Mouse (Mus musculus) induced T-regulatory cell, adult 2 months (primary cell): ENCODE measurements around the gene Grin2a.
"Not testable (repeated sequence)": the region's sequence is repeated elsewhere in the genome, so short reads cannot be mapped to it uniquely, and the experiment has no call there.

Source experiments
- DNase-seq: peaks from one replicate; pipeline ENCODE4 v3.0.0-alpha.2; 2012; ENCODE audit warnings: low read depth

Gene Grin2a

GRCm38 (mm10) chr16:9625652-9626444 is 369.5 kb downstream of the Grin2a start:
- no peak for DNase-seq

GRCm38 (mm10) chr16:9624346-9624745 is 371.0 kb downstream of the Grin2a start:
- no peak for DNase-seq

DNA sequence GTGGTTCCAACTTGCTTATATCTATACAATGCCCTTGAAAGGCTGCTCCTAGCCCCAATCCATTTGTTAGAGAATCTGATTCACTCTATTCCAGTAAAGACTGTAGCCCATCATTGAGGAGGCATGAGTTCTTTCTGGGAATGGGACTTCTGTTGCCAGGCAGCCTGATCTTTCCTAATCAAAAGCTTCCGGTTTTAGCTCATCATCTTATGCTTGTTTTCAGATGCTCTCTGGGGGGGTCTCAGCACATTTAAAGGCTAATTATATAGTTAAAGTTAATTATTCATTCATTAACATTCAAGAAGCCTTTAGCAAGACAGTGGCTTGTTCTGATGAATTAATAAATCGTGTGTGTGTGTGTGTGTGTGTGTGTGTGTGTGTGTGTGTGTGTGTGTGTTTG is 377.2 kb downstream of the Grin2a start:
- no peak for DNase-seq

DNA sequence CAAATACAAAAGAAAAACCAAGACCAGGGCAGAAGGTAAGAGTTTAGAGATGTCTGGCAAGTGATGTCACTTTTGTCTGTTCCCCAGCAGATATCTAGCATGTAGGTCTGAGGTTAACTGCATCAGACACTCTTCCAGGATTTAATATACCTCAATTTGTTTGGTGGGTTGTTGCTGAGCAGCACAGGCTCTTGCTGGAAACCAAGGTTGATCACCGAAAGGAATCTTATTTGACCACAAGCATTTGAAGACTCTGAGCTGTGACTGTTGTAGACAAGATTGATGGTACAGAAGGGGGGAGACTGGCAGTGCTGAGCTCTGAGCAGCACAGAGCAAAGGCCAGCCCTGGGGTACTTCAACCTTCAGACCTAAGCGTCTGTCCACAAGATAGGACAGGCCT is 378.1 kb downstream of the Grin2a start:
- DNase-seq = no peak

DNA sequence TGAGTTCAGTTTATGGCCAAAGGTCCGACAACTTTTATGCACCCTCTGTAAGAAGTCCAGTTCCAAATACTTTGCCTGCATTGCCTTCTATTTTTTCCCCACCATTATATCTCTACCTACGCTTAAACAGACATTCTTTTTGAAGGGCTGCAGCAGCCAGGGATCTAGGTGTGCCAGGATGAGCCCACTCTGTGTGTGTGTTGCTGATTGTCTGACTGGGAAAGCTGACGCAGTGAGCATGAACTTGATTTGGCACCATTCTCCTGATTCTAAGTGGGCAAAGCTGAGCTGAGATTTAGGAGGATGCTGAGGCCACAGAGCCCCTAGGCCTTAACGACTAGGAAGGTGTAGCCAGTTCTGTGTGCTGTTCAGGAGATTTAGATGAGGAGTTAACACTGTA is 378.6 kb downstream of the Grin2a start:
- DNase-seq = no peak

DNA sequence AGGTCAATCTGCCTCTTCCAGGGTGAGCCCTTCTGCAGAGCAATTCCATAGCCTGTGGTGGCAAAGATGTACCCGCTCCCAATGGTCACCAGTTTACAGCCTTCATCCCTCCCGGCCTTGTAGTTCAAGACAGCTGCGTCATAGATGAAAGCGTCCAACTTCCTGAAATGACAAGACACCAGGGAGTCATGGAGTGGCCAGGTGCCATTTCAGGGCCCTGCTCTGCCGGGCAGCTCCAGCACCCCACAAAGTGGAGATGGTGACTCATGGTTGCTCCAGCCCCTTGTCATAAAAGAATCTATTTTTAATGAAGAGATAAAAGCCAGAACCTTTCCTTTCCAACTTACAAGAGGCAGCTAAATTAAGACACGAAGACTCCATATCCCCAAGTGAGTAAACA is 382.8 kb downstream of the Grin2a start:
- not testable (repeated sequence) for DNase-seq

DNA sequence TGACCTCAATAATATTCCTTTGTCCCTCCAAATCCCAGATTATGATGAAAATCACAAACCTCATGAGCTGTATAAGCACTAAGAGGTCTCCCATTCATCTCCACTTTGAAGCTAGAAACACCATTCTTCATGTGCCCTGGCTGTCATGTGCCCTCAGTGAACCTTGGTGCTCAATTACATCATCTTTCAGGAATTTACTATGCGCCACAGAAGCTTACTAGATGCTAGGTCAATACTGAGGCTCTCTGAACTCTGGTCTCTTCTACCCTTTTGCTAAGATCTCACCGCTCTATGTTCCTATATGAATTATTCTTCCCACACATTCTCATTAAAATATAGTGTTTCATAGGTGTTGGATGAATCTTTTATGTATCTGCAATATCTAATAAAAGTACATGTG is 387.9 kb downstream of the Grin2a start:
- DNase-seq = no peak

DNA sequence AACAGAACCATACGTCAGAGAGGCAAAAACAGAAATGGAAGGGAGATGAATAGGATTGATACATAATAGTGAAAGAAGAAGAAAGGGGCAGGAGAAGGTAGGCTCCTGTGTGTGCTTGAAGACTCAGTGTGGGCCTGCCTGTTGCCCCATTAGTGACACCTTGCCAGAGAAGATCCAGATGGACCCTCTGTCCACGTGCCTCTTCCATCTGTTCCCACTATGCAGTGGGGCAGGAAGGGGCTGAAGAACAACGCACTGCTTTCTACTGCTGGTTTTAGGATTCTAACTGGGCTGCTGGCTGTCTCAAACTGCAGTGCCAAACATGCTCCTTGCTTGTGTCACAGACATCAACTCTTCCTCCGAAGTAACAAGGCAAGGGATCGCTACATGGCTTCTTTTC is 391.4 kb downstream of the Grin2a start:
- no peak for DNase-seq

GRCm38 (mm10) chr16:9602579-9602978 is 392.8 kb downstream of the Grin2a start:
- no peak for DNase-seq

DNA sequence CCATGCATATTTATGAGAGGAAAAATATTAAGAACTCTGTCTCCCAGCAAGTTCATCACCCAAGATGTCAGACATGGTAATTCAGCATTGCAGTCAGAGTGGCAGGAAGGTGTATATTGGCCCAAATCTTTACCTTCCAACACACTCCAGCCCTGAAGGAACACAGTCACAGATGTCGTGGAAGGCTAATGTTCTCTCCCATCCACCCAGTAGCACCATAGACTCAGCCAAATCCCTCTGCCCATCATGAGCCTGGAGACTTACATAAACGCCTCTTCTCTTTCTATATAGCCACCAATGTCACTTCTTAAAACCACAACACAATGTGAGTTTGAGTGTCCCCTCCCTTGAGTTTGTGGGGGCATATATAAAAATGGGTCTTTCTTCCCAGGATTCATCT is 406.2 kb downstream of the Grin2a start:
- no peak for DNase-seq

GRCm38 (mm10) chr16:9588431-9588830 is 406.9 kb downstream of the Grin2a start:
- no peak for DNase-seq

DNA sequence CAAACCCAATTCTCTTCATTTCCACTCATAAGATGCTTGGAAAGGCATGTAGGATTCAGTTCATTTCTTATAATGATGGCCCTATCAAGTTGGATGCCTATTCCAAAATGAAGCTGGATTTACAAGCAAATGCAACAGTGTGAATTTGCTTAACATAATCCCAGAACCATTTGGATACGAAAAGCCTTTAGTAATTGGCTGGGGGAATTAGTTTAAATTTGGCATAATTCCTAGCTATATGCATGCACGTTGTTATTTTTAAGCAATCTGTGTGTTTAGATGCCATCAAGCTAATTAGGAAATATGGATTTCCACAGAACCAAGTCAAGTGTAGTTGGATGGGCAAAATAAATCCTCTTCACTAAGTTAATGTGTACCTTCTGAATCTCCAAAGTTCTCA is 411.4 kb downstream of the Grin2a start:
- DNase-seq = no peak

DNA sequence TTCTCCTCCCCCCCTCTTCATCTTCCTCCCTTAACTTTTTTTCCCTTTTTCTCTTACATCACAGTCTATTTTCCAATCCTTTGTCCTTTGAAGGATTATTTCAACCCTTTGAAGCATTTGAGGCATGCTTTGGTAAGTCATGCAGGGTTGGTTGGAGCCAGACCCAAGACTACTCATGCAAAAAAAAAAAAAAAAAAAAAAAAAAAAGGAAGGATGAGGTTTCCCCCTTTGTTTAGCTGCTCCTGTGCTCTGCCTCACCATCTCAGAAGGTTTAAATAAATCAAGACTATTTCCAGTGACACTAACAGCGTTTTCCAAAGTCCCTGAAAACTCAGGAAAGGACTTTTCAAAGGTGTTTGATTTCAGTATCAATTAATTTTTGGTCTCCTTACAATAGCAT is 423.6 kb downstream of the Grin2a start:
- no peak for DNase-seq

DNA sequence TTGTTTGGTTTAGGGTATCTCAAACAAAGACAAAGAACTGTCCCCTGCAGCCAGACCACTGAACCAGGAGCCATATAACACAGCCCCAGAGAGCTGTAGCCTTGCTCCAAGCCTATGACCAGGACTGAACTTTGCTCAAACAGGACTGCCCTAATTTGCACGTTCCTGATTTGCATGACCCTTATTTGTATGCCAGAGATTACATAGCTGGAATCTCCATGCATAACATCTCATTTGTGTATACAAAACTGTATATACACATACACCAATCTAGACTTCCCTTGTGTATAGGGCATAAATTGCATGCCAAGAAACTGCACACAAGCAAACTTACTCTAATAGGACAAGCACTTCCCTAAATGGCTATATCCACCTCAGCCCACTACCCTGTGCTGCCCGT is 428.1 kb downstream of the Grin2a start:
- no peak for DNase-seq

DNA sequence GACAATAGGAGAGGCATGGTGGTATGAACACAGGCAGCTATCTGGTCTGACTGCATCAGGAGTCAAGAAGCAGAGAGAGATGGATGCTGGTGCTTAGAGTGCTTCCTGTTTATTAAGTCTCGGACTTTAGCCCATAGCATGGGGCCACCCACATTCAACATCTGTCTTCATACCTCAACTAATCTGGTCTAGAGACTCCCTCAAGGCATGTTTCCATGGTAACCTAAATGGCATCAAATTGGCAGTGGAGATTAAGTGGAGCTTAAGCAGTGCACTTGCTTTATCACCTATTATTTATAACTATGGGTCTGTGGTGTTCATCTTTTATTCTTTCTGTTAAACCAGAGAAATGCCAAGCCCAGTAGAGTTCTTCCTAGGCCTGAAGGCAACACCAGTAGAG is 433.5 kb downstream of the Grin2a start:
- DNase-seq = no peak

- DNase-seq = no peak
Measured at GRCm38 (mm10) chr16:9535196-9535595, 460.2 kb downstream of the Grin2a start.

GRCm38 (mm10) chr16:9533564-9534332 is 461.6 kb downstream of the Grin2a start:
- DNase-seq = no peak

DNA sequence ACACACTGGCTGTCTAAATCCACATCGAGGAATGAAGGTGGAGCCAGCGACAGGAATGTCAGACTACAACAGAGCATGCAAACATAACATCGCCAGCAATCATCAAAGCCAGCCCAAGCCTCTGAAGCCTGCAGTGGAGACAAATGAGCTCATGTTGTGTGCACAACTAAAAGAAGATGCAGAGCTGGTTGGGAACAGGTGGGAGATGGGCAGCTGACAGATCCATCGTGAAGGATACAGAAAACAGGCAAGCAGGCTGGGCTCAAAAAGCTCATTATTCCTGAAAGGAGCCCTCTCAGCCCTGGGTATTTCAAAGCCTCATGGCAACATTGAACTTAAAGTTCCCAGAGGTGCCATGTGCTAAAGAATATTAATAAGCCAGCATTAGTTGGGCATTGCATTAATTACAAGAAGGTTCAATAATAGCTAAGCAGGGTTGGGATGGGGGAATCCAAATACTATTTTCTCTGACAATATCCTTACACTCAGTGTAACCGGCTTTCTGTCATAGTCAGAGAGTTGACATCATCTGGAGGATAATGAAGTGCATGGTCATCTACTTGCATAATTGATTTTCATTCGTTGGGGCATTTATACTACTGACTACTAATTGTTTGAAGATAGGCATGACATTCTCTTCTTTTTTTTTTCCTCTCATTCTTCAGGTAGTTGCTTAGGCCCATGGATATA is 462.4 kb downstream of the Grin2a start:
- DNase-seq = no peak

- no peak for DNase-seq
Measured at GRCm38 (mm10) chr16:9527214-9527613, 468.1 kb downstream of the Grin2a start.

- DNase-seq = no peak
Measured at GRCm38 (mm10) chr16:9523314-9523713, 472.0 kb downstream of the Grin2a start.
